Mouse (Mus musculus) heart, postnatal 0 days (tissue): ENCODE measurements around the gene Hoxb2. TPM values are rescaled to one million over a fixed set of nuclear protein-coding genes. Genes with fewer than 3 reads are reported as not detected.

Experiments
- ATAC-seq: fragments of 200-750 bp; cut with Nextera tagmentation; 2 replicates; pipeline ENCODE4 v1.8.0; 2017; ENCODE audit warnings: low read depth, moderate number of reproducible peaks, moderate library complexity; ENCODE audit not compliant: insufficient read depth
- DNase-seq: peaks from one replicate; pipeline ENCODE4 v3.0.0-alpha.2; 2016; ENCODE audit warnings: low spot score
- H3K27ac ChIP-seq: fragments of 300-500 bp; sonication (generic); 2 replicates; pipeline ENCODE4 v1.5.1; 2014; ENCODE audit warnings: low read depth, mild to moderate bottlenecking
- H3K27me3 ChIP-seq: fragments of 300-500 bp; sonication (generic); 2 replicates; pipeline ENCODE4 v1.6.1; 2014; ENCODE audit warnings: low read length, mixed read lengths; ENCODE audit not compliant: control insufficient read depth, insufficient read depth
- H3K36me3 ChIP-seq: fragments of 300-500 bp; sonication (generic); replicated peaks from 2 replicates; pipeline ENCODE4 v1.6.1; 2014; ENCODE audit warnings: low read length, mixed read lengths; ENCODE audit not compliant: control insufficient read depth, insufficient read depth
- H3K4me1 ChIP-seq: fragments of 300-500 bp; sonication (generic); 2 replicates; pipeline ENCODE4 v1.6.1; 2014; ENCODE audit warnings: antibody characterized with exemption; ENCODE audit not compliant: control insufficient read depth, insufficient read depth
- H3K4me2 ChIP-seq: fragments of 300-500 bp; sonication (generic); 2 replicates; pipeline ENCODE4 v1.6.1; 2014; ENCODE audit warnings: low read depth, mild to moderate bottlenecking, low read length, moderate library complexity
- H3K4me3 ChIP-seq: fragments of 300-500 bp; sonication (generic); 2 replicates; pipeline ENCODE4 v1.5.1; 2014; ENCODE audit warnings: low read depth, low read length
- H3K9ac ChIP-seq: fragments of 300-500 bp; sonication (generic); replicated peaks from 2 replicates; pipeline ENCODE4 v1.6.1; 2014; ENCODE audit warnings: low read depth, low read length, mixed read lengths
- H3K9me3 ChIP-seq: fragments of 300-500 bp; sonication (generic); replicated peaks from 2 replicates; pipeline ENCODE4 v1.6.1; 2016; ENCODE audit warnings: low read length; ENCODE audit not compliant: control insufficient read depth
- CTCF ChIP-seq: IDR thresholded peaks from 2 replicates; pipeline ENCODE4 v1.5.1; 2016; ENCODE audit warnings: antibody characterized with exemption, control low read depth, low read depth
- EP300 ChIP-seq: IDR thresholded peaks from 2 replicates; pipeline ENCODE4 v1.6.1; 2016; ENCODE audit warnings: antibody characterized with exemption, low read depth
- WGBS: fragments of 180-500 bp; shearing (Covaris S2); extraction: QIAGEN DNeasy Blood & Tissue Kit; methylation state at CpG from one replicate; pipeline ENCODE4 v1.1.7; 2014; 5-methylcytosine and 5-hydroxymethylcytosine counted together
- polyA plus RNA-seq: library from polyadenylated mRNA; unstranded; fragments of >200 nt; fragmentation: Nextera tagmentation; extraction: Ambion mirVana; gene quantifications from 2 replicates; pipeline ENCODE4 v1.2.1, GENCODE M21; 2015
- total RNA-seq: library from RNA; depleted of rRNA; stranded (reverse); fragments of >200 nt; gene quantifications from 2 replicates; pipeline ENCODE4 v1.2.3, GENCODE M21; 2014; ENCODE audit warnings: low replicate concordance

The Hoxb2 gene
- total and polyA plus RNA-seq, 2 experiments from 2014 or later, result 0.97 to 3.2 TPM

DNA sequence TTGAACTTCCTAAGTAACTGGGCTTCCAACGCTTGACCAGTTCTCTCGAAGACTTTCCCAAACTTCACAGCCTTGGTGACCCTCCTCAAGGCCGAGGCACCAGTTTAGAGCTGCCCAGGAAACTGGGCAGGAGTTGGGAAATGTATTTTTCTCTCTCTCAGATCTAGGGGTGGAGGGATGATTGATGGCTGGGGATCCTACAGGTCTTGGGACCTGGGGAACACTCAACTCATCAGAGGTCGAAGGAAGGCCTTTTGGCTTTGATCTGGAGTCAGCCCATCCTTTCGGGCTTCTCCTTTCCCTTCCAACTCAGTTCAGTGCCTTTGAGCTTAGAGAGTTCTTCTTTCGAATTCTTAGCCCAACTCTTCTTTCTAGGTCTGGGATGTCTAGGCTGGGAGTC is 16.8 kb downstream of the Hoxb2 start:
- H3K27me3 ChIP-seq, result peaks cover 95% of the 10 kb centered on the region
- no peak overlapping the region for H3K9ac ChIP-seq
- H3K4me3 ChIP-seq, result no peak overlapping the region
- no peak for DNase-seq
- H3K4me1 ChIP-seq, result no peaks in the 10 kb centered on the region
- no peaks in the 10 kb centered on the region for H3K36me3 ChIP-seq
- no peak for TF ChIP-seq EP300
- TF ChIP-seq CTCF, result no peak
- ATAC-seq, result no peak
- no peak overlapping the region for H3K4me2 ChIP-seq
- H3K27ac ChIP-seq, result no peak overlapping the region
- 29% methylated on average over 6 of the region's 6 CpGs for WGBS
- no peaks in the 10 kb centered on the region; the same call in 1 of the 2 replicates for H3K9me3 ChIP-seq

GRCm38 (mm10) chr11:96368686-96369085 is 18.4 kb downstream of the Hoxb2 start:
- ATAC-seq, result no peak
- Histone ChIP-seq H3K36me3 (no peaks in the 10 kb centered on the region), H3K9me3 (no peaks in the 10 kb centered on the region; the same call in 1 of the 2 replicates), H3K27me3 (peaks cover 96% of the 10 kb centered on the region), H3K9ac (no peak overlapping the region), H3K4me2 (no peak overlapping the region), H3K27ac (no peak overlapping the region), H3K4me3 (no peak overlapping the region), H3K4me1 (no peaks in the 10 kb centered on the region)
- no peak for DNase-seq
- no peak for TF ChIP-seq CTCF
- no peak for TF ChIP-seq EP300
- WGBS, result 27% methylated on average over 5 of the region's 5 CpGs

DNA sequence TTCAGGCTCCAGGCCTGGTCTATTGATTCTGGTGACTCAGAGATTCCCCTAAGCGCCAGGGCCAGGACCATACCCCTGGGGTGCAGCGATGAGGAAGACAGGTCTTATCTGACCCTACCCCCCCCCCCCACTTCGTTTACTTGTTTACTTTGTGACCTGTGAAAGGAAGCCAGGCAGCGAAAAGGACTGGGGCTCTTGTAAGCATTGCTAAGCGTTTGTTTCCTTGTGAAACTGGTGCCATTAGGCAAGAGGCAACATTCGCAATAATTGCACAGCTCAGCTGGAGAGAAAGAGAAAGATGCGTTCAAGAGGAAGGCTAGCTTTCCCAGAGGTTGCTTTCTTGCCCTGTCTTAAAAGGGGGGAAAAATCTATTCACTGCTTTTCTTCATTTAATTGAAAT is 18.8 kb downstream of the Hoxb2 start:
- H3K9me3 ChIP-seq, result no peaks in the 10 kb centered on the region; the same call in 1 of the 2 replicates
- WGBS, result 29% methylated on average over 7 of the region's 7 CpGs
- H3K9ac ChIP-seq, result no peak overlapping the region
- H3K27me3 ChIP-seq, result peaks cover 96% of the 10 kb centered on the region
- no peak overlapping the region for H3K4me3 ChIP-seq
- no peaks in the 10 kb centered on the region for H3K36me3 ChIP-seq
- no peaks in the 10 kb centered on the region for H3K4me1 ChIP-seq
- H3K4me2 ChIP-seq, result no peak overlapping the region
- TF ChIP-seq EP300 (no peak), CTCF (no peak)
- no peak overlapping the region for H3K27ac ChIP-seq
- DNase-seq (no peak), ATAC-seq (no peak)

GRCm38 (mm10) chr11:96371726-96372125 is 21.4 kb downstream of the Hoxb2 start:
- ATAC-seq (no peak), DNase-seq (no peak)
- 42% methylated on average over 3 of the region's 3 CpGs for WGBS
- Histone ChIP-seq H3K36me3 (no peaks in the 10 kb centered on the region), H3K27me3 (peaks cover 94% of the 10 kb centered on the region), H3K4me3 (no peak overlapping the region), H3K4me2 (no peak overlapping the region), H3K27ac (no peak overlapping the region), H3K9me3 (no peaks in the 10 kb centered on the region; the same call in 1 of the 2 replicates), H3K4me1 (no peaks in the 10 kb centered on the region), H3K9ac (no peak overlapping the region)
- TF ChIP-seq CTCF (no peak), EP300 (no peak)

GRCm38 (mm10) chr11:96372519-96372918 is 22.2 kb downstream of the Hoxb2 start:
- 19% methylated on average over 3 of the region's 3 CpGs for WGBS
- TF ChIP-seq EP300 (no peak), CTCF (no peak)
- H3K27ac ChIP-seq, result no peak overlapping the region
- no peaks in the 10 kb centered on the region for H3K36me3 ChIP-seq
- H3K4me3 ChIP-seq, result no peak overlapping the region
- H3K9me3 ChIP-seq, result no peaks in the 10 kb centered on the region
- no peak overlapping the region for H3K4me2 ChIP-seq
- H3K4me1 ChIP-seq, result no peaks in the 10 kb centered on the region
- DNase-seq, result no peak
- ATAC-seq, result no peak
- peaks cover 93% of the 10 kb centered on the region for H3K27me3 ChIP-seq
- H3K9ac ChIP-seq, result no peak overlapping the region

DNA sequence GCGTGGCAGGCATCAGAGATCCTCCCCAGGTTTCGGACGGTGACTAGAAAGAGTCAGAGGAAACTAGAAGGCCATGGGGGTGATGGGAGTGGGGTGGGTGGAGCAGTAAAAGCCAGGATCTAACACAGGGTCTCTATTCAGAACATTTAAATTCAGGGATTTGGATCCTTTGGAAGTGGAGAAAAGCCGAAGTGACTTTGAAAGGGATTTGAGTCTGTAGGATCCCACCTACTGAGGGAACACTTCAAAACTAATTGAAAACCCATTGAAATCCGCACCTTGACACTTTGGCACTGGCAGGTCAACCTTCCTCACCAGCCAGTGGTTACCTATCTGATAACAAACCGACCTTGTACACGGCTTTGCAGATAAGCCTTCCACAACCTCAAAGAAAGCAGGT is 24.5 kb downstream of the Hoxb2 start:
- TF ChIP-seq EP300 (no peak), CTCF (no peak)
- H3K9me3 ChIP-seq, result no peaks in the 10 kb centered on the region
- WGBS, result 22% methylated on average over 7 of the region's 7 CpGs
- no peak overlapping the region for H3K9ac ChIP-seq
- H3K4me3 ChIP-seq, result no peak overlapping the region
- ATAC-seq (no peak), DNase-seq (no peak)
- no peak overlapping the region for H3K4me2 ChIP-seq
- no peaks in the 10 kb centered on the region for H3K36me3 ChIP-seq
- no peaks in the 10 kb centered on the region for H3K4me1 ChIP-seq
- H3K27me3 ChIP-seq, result peaks cover 84% of the 10 kb centered on the region
- no peak overlapping the region for H3K27ac ChIP-seq
